Mouse (Mus musculus) left cerebral cortex, adult 9 months (tissue): Measurements from ENCODE around the gene Phf21a.

Experiments used
- DNase-seq, 2 experiments: peaks; one replicate each; pipeline ENCODE4 v3.0.0; 2022; ENCODE audit warnings: low spot score in 2 of 2

Phf21a gene

DNA sequence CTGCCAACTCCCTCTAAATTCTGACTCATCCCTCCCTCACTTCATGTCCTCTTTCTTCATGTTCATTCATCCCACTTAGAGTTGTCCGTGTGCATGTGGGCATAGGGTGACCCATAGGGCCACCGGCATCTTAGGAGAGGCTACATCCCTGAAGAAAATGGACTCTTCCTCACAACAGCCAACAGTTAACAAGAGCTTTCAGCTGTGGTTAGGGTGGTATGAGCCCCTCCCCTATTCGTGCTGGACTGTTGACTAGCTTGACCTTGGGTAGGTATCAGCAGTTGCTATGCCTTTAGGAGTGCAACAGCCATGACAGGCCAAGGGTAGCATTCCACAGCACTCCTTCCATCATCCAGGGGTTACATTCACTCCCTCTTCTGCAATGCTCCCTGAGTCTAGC lies 198.6 kb downstream of the Phf21a start:
- DNase-seq: no peak

DNA sequence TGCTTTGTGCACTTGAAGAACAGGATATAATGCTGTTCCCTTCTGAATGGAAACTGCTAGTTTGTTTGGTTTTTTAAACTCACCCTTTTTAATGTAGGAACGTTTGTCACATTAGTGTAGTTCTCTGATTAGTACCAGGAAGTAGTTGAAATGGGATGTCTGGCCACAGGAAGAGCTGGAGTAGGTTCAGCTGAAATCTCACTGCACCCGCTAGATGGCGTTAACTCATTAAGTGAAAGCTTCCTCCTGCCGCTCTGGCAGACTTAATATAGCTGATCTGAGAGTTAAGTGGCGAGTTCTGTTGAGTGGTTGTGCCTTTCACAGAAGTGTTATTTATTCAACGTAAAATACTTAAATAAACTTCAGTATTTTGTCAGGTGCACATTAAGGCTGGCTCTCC lies 203.5 kb downstream of the Phf21a start:
- peak; percentile 35 to 85 for DNase-seq

DNA sequence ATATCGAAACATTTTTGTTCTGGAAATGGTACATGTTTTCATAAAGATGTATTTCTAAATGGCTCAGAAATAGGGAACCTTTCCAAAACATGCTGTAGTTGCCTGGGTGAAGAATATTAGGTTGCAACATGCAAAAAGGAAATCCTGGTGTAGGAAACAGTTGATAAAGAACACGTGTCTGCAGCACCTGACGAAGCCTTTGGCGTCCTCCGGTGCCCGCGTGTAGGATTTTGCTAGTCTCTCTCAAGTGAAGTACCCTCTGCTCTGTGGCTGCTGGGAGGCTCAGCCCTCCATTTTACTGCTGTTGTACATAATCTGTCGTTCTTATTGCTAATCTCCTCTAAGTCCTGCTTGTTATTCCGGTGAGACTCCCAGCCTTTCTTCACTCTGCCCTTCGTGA lies 207.0 kb downstream of the Phf21a start:
- DNase-seq: no peak

DNA sequence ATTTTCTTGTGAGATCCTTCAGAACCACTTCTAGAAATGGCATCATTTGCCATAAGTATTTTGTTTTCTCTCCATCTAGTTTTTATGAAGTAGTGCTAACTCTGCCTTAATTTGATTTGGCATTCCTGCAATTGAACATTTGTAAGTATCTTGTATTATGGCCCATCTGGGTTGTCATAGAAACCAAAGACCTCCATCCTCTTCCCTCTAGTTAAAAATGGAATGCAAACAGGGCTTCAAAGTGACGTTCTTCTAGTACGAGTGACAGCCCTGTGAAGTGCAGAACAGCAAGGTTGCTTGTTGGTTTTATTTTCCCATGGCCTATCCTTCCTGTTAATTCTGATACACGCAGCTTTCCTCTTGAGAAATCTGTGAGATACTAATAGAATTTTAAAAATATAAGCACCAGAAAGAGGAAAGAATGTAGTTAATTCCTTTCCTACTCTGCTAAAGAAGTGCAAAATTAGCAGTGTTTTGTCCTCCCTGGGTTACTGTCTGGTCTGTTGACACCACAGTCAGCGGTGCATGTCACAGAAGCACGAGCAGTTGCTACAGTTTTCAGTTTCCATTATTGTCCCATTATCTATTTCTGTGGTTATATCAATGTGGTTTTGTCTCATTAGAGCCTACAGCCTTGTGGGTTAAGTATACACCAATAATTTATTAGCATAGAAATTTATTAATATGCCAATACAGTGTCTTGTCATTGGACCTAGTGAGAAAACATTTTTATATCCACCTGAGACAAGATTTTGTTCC lies 209.1 kb downstream of the Phf21a start:
- no peak for DNase-seq

DNA sequence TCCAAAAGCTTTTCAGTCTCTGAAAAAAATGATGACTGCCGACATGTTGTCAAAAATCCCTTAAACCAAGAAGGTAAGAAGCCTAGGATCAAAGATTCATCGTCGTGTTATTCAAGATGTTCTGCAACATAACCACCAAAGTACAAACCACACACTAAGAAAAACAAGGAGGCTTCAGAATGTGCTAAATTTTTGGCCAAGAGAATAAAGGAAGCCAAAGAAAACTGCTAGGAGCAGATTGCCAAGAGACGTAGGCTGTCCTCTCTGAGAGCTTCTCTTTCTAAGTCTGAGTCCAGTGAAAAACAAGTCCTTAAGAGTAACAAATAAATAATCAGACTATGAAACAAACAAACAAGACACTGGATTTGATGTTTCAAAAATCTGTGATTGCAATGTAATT lies 219.6 kb downstream of the Phf21a start:
- DNase-seq: peak in 1 of 2 experiments; percentile 39

DNA sequence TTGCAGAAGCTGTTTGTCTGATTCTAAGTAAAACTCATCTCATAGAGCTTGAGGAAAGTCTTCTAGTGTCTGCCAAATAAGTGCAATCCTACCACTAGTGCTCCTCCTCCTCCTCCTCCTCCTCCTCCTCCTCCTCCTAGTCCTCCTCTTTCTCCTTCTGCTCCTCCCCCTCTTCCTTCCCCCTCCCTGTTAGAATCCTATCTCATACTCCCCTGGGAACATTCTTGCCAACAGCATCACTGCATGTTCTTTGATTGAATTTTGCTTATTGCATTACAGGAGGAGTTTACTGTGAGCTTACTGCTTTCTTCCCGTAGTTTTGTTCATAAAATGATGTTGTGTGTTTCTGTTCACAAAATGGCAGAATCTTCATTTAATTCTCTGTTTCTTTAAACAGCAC lies 221.1 kb downstream of the Phf21a start:
- DNase-seq: no peak

DNA sequence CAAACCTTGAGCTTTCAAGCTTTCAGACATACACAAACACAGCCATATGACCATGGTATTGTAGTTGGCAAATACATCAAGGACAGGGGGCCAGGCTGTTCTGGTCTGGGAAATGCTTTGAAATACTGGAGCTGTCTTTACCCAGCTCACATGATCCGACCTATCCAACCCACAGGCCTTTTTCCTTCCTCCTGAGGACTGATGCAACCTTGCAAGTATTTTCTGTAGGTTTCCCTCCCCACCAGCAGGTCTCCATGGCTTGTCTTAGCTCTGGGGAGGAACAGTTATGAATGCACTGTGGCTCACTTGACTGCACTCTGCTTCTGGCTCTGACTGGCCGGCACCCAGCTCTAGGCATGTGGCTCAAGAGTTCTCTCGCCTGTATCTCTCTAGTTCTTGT lies 223.7 kb downstream of the Phf21a start:
- DNase-seq: no peak

DNA sequence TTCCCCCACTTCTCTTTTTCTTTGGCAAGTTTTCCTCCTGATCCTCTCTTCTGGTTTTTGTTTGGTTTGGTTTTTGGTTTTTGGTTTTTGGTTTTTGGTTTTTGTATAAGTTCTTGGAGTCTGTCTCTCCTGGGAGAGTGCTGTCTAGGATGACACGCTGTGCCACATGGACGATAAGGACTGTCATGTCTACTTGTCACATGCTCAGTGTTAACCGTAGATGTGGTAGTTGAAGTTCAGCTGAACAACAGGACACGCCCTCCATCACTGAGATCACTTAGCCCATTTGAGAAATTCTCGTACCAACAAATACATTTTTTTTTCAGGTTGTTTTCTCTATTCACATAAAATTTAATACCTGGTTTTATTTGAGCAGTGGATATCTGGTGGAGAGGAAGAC lies 224.3 kb downstream of the Phf21a start:
- DNase-seq: no peak

DNA sequence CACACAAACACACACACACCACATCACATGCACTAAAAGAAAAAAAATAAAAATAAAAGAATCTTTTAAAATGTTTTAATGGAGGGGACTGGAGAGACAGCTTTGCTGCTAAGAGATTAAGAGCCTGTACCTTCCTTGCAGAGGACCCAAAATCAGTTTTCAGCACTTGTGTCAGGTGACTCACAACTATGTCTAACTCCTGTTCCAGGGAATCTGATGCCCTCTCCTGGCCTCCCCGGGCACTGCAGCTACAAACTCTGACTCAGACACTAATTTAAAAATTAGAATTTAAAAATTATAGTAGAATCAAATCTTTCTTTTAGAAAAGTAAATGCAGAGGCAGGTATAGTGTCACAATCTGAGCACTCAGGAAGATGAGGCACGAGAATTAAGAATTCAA lies 229.8 kb downstream of the Phf21a start:
- no peak for DNase-seq

DNA sequence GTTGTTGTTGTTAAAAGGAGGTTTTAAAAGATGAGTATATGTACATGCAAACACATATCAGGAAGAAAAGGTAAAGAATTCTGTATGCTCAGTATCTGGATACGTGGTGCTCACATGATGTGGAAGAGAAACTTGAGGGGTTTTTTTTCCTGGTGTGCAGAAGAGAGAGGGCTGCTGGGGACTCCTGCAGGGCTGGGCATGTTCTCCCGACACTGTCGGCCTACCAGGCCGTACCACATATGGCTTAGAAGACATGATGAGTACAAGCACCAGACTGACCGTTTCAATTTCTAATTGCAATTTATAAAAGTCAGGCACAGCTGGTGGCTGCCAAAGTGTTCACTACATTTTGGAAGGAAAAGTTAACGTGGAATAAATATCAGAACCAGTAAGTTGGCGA lies 232.8 kb downstream of the Phf21a start:
- DNase-seq: no peak

DNA sequence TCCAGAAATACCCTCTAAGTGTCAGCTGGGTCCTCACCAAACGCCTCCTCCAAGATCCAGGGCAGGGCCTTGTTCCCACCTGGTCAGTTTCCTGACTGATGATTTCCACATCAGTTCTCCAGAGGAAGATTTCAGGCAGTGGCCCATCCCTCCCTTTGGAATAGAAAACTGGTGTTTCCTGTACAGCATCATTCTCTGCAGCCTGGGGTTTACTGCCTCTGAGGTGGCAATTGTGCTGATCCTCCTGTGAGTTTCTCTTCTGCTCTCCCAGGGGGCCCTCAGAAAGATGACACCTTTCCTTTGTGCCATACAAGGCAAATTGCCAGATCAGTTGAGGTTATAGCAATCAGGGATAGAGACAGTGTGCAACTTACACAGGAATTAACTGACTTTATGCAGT lies 233.3 kb downstream of the Phf21a start:
- no peak for DNase-seq

DNA sequence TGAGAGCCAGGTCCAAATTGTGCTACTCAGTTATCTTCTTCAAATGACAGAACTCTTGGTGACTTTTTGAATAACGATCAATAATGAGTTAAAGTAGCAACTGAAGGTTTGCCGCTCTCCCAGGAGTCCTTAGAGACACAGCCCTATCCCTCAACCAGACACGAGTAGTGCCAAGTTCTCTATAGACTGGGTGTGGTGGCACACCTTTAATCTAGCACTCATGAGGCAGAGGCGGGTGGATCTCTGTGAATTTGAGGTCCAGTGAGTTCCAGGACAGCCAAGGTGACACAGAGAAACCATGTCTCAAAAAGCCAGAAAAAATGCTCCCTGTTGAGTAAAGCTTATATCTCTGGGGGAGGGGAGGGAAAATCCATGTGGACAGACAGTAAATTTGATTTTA lies 234.7 kb downstream of the Phf21a start:
- DNase-seq: no peak

DNA sequence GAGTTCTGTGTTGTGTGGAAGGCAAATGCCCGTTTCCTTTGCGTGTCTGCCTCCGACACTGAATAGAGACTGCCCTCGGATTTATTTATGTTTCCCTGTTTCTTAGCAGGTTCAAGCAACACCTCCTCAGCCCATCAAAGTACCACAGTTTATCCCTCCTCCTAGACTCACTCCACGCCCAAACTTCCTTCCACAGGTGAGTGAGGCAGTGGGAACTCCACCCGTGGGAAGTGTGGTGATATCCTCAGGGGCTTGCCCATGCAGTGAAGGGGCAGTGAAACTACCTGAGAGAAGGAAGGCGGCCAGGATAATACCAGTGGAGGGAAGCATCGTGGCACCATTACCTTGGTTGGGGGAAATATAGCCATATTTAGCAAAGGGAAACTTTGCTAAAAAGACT lies 235.3 kb downstream of the Phf21a start:
- DNase-seq: no peak

DNA sequence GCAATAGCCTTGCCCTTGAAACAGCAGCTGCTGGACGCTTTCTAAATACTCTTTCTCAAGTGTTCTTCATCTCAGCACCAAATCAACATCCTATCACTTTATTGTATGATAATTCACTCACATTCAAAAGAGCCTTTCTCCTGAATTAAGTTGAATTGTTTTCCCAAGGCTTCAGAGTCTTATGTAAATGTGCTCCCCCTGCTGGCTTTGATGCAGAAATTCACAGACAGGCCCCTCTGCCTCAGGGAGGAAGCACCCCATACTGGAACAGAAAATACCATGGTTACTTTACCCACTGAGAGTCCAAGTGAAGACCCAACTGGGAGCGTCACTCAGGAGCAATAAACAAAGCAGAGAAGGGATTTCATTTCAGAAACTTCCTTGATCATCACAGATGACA lies 237.9 kb downstream of the Phf21a start:
- peak in 1 of 2 experiments; percentile 34 for DNase-seq

DNA sequence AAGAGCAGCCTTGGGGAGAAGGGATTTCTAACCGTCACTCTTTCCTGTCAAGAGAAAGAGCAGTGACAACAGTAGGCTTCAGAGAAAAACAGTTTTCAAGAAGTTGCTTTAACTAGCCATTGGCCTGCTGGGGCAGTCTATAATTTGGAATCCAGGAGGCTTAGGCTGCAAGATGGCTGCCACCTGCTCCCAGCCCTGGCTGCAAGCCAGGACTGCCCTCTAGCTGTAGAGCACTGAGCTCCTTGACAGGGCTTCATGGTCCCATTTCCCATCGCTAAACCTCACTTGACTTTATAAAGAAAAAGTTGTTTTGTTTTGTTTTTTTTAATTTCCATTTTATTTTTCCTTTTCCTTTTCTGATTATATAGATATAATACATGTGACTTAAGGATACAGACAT lies 238.5 kb downstream of the Phf21a start:
- DNase-seq: no peak

DNA sequence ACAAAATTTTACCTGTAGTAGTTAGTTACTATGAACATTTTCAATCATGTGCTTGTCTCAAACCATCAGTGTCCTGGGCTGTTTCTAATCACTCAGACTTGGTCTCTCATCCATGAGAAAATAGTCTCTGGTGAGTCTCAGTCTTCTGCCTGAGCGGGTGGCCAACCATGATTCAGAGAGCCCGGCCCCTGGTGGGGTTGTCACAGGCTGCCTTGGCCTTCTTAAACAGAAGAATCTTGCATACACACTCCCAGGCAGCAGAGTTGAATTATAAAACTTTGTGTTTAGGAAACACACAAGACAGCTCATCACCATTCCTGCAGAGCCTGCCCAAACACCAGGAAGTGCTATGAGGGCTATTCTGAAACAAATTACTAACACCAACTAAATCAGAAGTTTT lies 239.0 kb downstream of the Phf21a start:
- no peak for DNase-seq

DNA sequence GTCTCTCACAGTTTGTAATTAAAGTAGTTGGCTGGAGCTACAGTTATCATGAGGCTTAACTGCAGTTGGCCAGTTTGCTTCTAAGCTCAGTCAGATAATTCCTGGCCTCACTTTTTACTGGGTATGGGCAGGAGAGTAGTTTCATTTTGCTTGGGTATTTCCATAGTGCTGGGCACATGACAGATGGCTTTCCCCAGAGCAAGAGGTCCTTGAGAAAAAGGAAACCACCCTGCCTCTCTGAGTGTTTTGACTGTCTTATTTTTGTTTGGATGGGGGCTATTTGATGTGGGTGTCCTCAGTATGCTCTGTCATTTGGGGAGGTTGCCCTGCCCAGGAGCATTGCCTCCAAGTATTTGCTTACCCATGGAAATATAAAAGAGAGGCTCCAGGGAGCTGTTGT lies 249.5 kb downstream of the Phf21a start:
- no peak for DNase-seq

DNA sequence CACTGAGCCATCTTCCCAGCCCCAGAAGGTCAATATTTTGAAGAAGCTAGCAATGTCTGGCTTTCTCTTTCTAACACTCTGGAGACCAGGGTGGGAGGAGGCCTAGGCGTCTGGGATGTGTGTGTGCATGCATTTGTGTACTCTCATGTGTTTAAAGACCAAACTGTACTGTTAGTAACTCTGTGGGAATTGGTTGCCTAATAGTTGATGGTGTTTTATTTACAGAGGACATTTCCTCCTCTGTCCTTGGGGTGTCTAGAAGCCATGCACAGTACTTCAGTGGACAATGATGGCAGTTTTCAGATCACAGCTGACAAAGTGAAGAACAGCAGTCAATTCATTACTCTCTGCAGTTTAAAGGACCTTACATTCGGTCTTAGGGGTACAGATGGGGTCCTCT lies 254.3 kb downstream of the Phf21a start:
- no peak for DNase-seq

DNA sequence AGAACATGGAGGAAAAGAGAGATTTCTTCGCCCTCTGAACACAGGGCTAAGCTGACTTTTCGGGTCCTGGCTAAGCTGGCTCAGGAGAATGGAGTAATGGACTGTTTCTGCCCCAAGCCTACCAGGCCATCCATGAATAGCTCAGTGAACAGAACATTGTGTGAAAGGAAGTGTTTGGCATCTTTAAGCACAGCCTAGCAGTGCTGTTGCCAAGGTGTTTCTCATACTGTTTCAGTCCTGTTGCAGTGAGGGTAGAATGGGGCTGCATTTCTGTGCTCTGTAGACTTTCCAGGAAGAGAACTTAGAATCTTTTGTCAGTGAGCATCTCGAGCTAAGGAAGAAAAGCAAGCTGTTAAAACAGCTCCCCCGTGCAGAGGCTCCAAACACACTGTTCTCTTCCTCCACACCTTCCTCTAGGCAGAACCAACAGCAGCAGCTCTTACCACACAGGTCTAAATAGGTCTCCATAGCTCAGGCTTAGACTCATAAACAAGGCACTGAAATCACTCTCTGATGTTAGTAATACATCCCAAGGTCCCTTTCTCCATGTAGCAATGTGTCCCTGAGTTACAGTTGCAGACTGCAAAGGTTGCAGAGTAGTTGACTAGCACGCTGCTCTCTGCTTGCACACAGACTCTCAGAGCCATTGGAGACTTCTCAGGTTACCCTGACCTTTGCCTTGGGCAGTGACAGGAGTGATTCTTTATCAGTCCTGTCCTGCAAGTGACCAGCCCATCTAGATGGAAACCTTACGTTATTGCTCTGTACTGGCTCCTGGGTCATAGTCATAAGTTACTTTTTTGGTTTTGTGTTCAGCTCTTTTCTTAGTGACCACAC lies 256.9 kb downstream of the Phf21a start:
- DNase-seq: no peak

DNA sequence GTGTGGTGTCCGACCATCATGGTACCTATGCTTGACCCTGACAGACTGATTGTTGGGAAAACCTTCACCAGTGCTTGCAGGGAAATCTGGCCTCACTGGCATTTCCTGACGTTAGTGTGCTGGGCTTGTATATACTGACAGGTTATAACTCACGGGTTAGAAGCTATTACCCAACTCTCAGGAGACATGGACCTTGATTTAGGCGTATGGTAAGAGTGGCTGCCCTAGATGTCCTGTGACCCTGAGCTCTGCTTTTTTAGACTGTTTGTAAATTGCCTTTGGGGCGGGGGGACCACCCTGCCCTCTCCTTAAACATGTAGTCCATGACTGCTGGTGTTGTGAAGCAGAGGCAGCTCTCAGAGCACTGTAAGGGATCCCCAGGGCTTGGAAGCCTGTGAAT lies 257.8 kb downstream of the Phf21a start:
- no peak for DNase-seq

DNA sequence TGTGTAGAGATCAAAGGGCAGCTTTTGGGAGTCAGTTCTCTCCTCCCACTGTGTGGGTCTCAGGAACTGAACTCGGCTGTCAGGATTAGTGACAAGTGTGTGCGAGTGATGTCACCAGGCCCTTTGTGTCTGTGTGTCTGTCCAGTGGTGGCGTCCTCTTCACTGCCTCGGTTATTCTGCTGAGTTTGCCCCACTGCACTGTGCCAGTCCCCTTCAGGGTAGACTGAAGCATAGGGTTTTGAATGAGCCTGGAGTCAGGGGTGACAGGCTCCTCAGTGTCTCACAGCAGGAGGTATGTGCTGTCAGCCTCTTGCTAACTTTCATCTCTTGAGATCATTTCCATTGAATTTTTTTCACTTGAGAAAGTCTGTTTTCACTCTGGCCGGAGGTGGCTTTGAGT lies 260.5 kb downstream of the Phf21a start:
- DNase-seq: no peak

DNA sequence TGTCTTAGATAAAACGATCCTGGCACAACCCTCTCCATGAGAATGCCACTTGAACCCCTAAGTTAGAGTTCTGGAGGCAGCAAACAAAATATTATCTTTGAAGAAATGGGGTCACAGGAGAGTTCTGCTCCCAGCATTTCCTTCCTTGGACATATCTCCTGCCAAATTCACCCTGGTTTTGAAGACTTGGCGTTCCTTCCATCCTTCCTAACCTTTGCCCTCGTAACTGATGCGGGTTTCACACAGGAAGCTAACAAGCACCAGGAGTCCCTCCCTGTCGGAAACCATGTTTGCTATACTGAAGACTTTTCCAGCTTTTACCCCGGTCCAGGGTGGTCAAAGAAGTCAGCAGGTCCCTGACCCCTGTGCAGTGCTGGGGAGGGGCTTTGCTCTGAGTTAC lies 261.3 kb downstream of the Phf21a start:
- DNase-seq: no peak

DNA sequence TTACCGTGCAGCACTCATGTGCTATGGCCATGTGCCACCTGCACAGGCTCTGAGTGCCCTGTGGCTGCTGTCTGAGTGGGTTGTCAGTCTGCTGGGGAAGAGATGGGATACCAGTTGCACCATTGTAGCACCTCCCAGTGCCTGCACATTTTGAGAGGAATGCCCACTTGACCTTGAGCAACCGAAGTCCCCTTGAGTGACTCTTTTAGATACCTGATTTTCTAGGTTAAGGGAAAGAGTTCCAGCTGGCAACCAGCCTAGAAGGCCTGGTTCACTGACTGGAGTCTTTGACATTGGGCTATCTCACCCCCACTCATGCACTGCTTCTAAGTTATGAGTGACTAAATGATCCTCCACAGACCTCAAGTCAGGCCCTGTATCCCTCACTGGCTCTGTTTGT lies 266.4 kb downstream of the Phf21a start:
- DNase-seq: no peak
